Mouse (Mus musculus) left cerebral cortex, postnatal 25 days (tissue): ENCODE measurements at regions not wholly inside any gene's neighbourhood (a gene's known extent, or its start where the extent isn't known, plus 50 kb on each side); places are given as distances from the start of the nearest gene placed in this dataset.

Source experiments
- DNase-seq, 2 experiments: peaks; one replicate each; pipeline ENCODE4 v3.0.0; 2022; ENCODE audit warnings: low spot score in 2 of 2, mixed read lengths in 1 of 2
- intact Hi-C: fragments of 180-260 bp; cut with DNase I; formaldehyde crosslinking; loops from one replicate; pipeline ENCODE4 v1.15.1; 2025

DNA sequence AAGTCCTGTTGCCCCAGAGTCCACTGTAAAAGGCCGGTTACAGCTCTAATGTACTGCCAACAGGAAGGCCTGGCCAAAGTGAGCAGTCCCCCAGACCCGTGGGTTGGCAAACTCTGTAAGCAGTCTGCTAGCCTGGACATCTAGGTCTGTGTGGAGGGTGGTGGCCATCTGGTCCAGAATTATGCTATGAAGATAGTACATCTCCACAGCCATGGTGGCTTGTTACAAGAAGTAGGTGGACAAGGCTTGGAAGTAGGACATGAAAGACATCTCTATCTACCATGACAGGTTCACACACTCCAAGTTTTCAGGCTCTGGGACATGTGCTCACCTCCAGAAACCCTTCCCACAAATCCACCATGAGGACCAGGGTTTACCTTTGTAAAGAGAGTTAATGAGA lies 79.1 kb upstream of the Mkln1 start:
- intact Hi-C loops, result no loop called here
- no peak for DNase-seq

DNA sequence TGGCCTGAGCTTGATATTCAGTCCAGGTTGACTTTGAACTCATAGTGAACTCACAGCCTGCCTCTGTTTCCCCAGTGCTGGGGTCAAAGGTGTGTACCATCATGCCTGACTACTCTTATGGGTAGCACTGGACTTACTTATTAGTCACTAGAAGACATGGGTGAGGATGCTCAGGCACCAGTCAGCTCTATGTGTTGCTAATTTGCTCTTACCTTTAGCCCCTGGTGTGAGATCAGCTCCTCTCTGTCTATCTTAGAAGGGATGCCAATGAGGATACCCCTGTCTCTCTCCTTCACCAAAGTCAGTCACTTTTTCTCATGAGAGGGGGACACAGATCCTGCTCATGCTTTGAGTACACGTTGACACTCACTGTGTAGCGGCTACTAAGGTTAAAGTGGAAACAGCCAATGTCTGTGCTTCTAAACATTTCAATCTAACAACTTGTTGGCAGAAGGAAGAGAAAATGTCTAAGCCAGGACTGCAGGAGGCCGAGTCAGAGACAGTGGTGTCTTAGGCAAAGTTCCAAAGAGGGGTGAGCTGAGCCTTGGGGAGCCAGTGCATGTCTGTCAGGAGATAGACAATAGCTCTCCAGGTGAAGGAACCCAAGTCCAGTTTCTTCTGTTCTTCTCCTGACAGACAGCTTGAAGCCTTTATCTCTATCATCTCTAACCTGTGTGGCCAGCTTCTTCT lies 78.2 kb upstream of the Mkln1 start:
- DNase-seq, result no peak
- intact Hi-C loops, result no loop called here

DNA sequence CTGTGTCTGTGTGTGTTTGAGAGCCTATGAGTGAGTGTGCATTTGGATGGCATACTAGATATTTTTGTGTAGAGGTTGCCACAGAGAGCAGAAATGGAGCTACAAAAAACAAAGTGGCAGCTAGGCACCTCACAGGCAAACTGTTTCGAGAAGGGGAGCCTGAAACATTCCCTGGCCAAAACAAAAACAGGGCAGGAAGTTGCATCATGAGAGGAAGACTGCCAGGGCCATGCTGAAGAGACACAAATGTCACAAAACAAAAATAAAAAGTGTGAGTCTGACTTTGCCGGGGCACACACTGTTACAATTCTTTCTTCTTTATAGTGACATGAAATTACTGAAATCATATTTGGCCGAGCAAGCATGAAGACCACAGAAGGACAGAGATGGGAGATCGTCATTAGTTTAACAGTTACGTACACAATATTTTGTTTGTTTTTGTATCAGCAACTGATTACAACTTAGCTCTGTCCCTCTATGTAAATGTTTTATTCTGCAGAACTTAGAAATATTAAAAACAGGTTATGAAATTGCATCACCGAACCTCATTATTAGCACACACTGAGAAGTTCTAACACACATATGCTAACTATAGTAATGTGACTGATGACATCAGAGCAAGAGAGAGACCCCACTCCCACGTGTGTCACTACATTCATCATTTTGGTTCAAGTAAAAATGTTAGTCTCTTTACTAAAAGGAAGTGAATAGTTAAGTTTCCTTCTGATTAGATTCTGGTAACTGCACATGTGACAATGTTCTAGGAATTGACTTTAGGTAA lies 77.3 kb upstream of the Mkln1 start:
- intact Hi-C loops, result no loop called here

DNA sequence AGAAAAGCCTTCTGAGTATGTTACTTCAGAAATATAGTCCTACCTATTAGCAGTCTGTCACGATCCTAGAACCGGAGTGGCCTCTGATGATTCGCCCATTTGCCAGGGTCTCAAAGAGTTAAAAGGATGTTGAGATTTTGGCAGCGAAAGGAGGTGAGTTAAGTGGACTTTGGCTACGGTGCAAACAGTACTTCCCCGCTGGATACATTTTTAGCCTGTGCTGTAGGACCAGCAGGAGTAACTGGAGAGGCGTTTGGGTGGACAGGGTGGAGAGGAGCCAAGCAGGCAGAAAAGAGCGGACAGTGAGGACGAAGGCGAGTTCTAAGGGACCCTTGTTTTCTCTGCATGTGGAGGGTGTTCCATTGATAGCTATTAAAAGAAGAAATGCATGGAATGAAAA lies 76.6 kb upstream of the Mkln1 start:
- DNase-seq, result no peak
- intact Hi-C loops, result no loop called here

More for the DNA sequence above, 77.3 kb upstream of the Mkln1 start:
- DNase-seq, result no peak

DNA sequence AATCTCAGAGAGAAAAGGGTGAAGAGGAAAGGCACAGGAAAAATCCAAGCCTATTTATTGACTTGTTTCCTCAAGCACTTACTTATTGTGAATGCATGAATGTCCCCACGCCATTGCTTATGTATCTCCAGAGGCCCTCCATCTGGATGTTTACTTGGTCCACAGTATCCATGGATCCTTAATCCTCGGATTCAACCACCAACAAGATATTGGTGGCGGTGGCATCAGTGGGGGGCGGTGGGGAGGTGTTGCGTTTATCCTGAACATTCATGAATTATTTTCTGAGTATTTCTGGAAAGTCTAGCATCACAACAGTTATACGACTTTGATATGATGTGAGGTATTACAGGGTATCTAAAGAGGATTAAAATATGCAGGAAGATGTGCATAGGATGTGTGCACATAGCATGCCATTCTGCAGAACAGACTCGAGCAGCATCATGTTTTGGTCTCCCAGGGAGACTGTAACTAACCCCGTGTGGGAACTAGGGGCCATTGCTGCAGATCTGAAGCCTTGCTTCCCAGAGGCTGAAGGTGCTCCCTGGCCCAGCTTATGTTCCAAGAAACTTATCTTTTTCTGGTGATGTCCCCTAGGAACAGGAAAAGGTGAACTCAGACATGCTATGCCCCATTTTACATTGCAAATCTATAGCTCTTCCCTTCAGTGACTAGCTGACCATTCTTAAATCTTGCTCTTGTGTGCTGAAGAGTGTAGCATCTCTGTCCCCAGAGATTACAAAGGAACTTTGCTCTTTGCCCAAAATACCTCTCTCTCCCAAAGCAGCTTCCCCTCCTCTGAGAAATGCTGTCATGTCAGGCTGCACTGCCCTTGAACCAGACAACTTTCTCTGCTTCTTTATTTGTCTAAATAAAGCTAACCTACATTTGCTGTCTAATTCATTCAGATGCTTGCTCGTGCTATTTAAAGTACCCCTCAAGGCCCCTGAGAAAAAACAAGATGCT lies 75.0 kb upstream of the Mkln1 start:
- DNase-seq, result no peak
- intact Hi-C loops, result no loop called here

DNA sequence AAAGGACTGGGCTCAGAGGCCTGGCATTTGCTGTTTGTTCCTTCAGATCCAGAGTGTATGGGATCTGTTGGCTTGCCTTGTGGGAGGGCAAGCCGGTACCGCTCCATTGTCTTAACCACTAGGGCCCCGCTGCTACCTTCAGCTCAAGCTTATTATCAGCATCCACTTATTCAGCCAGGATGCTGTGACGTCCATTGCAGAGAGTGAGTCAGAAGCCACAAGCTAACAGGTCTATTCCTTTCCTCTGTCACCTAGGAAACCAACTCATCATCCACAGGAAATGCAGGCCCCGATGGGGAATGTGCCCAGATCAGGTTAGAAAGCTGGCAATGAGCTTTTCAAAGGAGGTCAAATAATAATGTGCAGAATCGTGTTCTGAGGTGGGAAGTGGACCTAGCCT lies 73.8 kb upstream of the Mkln1 start:
- intact Hi-C loops, result loop anchor here (5.0 kb wide), 1 partner anchor 37 kb away; no protein-coding TSS in a partner anchor
- DNase-seq, result peak; percentile 62 to 91

DNA sequence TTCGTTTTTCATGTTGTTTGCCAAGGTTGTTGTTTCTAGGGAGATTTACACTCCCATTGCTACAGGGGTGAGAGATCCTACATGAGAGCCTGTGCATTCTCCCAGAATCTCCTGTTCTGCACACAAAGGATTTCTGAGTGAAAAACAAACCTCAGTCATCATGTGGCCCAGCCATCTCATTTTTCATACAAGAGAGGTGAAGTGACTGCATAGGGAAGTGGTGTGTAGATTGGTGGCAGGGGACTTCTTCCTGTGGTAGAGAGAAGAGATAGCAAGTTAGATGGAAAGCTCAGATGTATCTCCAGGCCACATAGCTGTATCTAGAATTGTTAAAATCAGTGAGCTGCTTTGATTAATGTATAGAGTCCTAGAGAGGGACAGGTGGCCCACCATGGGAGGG lies 72.9 kb upstream of the Mkln1 start:
- intact Hi-C loops, result loop anchor here (5.0 kb wide), 1 partner anchor 38 kb away; no protein-coding TSS in a partner anchor

DNA sequence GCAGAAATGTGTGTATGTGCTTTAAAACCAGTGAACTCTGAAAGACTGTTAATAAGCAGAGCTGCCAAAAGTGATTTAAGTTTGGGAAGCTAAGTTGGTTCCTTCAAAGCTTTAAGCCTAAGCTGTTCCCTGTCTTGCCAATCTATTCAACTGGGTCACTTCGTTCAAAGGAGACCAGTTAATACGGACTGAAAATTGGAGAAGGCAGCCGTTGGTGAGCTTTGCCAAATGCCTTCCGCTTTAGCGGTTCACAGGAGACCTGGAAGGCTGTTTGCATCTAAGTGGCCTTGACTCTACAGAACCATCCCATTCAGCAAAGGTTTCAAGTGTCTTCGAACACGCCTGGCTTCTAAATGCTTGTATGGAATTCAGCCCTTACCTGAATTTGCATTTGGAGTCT lies 68.2 kb upstream of the Mkln1 start:
- peak in 1 of 2 experiments; percentile 32 for DNase-seq
- intact Hi-C loops, result no loop called here

More for the DNA sequence above, 72.9 kb upstream of the Mkln1 start:
- DNase-seq, result no peak

DNA sequence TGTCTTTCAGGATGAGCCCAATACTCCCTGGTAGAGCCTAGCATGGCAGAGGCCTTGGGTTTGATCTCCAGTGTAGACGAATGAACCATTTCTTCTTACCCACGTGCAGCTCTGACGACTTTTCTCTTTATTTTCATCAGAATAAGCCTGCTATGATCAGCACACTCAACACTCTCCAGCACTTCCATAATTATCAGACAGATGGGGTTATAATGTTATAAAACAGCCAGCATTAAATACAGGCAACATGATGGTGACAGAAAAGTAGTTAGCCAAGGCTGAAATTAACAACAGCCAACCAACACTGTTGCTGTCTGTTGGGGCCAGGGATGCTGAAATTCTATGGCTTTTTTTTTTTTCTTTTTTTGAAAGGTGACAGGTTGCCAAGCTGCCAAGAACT lies 67.7 kb upstream of the Mkln1 start:
- intact Hi-C loops, result no loop called here
- no peak for DNase-seq

DNA sequence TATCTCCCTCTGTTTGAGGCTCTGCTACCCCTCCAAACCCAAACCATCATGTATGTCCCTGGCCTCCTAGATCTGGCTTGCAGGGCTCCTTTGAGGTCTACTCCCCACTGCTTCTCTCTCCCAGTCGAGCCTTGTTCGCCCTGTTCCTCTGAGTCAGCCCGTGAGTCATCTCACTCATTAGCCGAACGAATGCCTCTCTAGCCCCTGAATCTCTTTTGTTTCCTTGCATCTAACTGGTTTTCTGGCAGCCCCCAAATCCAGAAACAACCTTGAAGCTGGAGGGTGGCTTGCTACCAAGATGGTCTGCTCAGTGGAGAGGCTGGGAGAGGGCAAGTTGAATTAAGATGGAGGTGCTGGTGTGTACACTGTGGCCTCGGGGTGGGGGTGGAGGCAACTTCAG lies 66.3 kb upstream of the Mkln1 start:
- intact Hi-C loops, result no loop called here
- peak in 1 of 2 experiments; percentile 47 for DNase-seq

DNA sequence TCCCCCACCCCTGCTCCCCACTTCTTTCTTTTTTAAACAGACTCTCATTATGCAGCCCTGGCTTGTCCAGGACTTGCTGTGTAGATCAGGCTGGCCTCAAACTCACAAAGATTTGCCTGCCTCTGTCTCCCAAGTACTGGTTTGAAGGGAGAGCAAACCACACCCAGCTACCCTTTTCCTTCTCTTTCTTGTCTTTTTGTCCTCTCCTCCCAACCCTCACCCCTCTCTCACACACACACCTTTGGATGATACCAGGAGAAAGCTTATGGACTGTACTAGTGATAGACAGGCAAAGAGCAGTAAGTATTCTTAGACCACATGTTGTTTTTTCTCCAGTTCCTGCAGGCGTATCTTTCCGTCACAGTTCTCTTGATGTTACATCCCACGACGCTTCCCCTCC lies 65.8 kb upstream of the Mkln1 start:
- intact Hi-C loops, result no loop called here
- no peak for DNase-seq

DNA sequence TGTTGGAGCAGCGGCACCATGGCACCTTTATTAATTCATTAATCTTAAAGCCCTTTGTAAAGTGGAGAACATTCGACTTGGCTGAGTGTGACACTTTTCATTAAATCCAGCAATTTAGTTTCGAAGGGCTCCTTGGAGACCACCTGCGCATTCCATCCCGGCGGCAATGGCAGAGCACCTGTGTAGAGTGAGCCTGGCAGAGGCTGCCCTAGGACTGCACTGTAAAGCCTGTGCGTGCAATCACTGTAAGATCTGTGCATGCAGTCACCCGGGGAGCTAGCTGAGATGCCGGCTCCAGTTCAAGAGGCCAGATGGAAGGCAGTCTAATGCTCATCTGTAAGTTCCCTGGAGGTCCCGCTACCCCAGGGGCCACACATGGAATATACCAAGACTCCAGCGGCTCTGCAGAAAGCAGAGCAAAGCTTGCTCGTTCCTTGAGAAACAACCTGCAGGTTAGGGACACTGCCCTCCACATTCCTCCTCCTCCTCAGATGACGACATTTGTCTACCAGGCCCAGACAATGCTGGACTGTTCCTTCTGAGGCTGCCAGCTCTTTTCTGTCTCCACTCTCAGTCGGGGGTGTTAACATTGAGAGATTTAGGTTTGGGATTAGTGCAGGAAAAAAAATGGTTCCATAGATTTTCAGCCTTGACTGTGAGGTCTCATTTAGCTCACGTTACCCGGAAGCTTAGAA lies 65.2 kb upstream of the Mkln1 start:
- no peak for DNase-seq

DNA sequence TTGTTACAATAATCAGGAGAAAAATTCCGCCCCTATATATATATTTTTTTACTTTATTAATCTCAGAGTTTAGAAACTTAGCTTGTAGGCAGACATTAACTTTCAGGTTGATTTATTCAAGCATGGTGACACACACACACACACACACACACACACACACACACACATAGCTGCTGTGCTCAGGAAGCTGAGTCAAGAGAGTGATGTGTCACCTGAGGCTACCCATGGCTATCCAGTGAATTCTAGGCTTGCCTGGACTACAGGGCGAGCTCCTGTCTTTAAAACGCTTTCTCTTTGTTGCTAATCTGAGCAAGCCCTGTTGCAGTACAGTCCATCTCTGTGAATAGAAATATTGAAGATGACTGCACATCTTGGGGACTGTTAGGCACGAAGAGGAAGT lies 64.4 kb upstream of the Mkln1 start:
- intact Hi-C loops, result no loop called here
- DNase-seq, result no peak

More for the DNA sequence above, 65.2 kb upstream of the Mkln1 start:
- intact Hi-C loops, result no loop called here

DNA sequence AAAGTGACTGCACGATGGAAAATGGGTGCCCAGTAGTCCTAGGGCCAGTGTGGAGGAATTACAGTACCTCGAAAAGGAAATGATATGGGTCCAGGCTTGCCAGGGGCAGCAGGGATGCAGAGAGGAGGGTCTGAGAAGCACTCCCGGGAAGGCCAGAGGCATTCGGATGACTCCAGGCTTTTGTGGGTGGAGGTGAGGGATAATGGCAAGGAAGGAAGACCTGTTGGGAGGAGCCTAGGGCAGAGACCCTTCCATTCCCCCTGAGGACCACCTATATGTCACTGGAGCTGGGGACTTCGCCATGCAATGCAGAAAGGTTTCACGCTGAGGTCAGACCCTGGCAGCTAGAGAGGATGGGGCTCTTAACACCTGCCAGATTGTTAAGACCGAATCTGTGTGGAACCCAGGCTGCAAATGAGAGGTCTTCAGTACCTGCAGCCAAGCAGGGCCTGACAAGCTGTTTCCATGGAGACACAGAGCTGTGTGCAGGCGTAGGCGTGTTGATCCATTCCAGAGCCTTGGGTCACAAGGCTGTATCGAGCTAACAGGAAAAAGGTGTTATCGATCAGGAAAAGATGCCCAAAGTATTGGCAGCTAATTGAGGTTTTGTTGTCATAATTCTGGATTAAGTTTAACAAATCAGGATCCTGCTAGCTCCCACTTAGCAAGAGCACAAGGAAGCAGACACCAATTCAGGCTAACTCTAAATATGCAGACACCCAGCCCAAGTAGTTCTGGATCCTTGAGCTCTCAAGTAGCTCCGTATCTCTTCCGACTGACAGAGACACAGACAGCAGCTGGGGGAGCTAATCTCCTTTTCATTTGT lies 59.2 kb upstream of the Mkln1 start:
- peak; percentile 51 to 67 for DNase-seq
- intact Hi-C loops, result no loop called here

DNA sequence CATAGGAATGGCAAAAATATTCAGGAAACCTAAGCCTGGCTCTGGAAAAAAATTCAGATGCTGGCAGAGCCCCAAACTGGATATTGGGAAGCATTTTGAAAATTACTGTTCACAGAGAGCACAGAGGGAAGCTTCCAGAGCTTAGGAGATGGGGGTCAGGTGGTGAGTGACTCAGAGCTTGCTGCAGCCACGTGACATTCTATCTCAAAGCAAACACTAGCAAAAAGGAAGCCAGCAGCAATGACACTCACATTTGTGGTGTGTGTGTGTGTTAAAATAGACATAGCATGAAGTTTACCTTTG lies 58.6 kb upstream of the Mkln1 start:
- peak in 1 of 2 experiments; percentile 57 for DNase-seq
- intact Hi-C loops, result no loop called here

DNA sequence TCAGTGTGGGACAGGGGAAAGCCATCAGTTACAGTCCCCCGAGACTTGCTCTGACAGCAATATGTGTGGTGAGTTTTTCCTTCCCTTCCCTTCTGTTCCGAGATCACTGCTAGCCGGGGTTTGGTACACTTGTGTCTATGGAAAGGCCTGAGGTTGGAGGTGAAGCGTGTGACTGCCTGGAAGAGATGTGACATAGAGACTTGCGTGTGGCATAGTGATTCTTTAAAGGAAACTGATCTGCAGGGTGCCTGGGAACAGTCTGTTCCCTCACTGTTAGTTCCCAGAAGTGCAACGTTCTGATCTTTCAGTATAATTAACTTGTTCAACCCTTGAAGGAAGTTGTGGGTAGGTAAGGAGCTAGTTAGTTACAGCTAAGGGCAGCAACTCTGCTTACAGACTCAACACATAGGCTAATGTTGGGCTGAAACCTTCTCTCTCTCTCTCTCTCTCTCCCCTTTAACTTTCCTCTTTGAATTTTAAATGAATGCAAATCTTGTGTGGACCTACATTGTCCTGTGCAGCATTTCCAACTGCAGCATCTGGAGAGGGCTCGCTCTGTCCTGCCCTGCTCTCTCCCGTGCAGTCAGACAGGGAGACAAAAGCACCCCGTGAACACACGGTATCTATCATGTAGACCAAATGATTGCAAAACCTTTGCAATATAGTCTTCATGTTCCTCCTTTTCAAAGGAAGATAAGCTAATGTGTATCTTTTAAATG lies 53.0 kb upstream of the Mkln1 start:
- DNase-seq, result no peak
- intact Hi-C loops, result no loop called here

DNA sequence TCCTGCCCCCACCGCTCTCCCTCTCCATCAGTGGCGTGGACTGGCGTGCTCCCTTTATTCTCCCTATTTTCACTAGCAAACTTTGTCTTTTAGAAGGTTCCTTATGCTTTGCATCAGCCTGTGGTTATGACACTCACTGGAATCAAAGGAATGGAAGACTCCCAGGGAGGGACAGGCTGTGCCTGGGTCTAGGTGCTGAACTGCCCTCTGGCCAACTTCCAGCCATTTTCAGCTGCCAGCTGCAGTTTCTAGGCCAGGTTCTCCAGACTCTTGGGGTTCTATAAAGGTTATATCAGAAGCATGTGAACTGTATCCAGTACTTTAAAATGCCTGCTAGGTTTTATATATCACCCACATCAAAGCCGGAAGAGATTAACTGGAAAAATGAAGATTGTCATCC lies 50.2 kb upstream of the Mkln1 start:
- intact Hi-C loops, result no loop called here
- DNase-seq, result no peak
